ENCODE assay signal across 20 mouse cellular contexts in genomic region chr4:21682421-21683150, GRCm38 (mm10). TPM values are rescaled to one million over a fixed set of nuclear protein-coding genes. Genes with fewer than 3 reads are reported as not detected.
"Had no signal": no experiment of that assay in that cellular context is flagged by ENCODE, and none has a peak within 500 bp of the region (broad histone marks: within the 10 kb centered on the region; RNA-seq: fewer than 3 reads in every experiment).

No protein-coding gene starts in this region.

- ATAC-seq: midbrain, embryonic 15.5 days had no signal

- H3K27ac ChIP-seq: kidney, postnatal 0 days; limb, embryonic 13.5 days; liver, embryonic 14.5 days; midbrain, embryonic 15.5 days had no signal

- H3K36me3 ChIP-seq: limb, embryonic 13.5 days; midbrain, embryonic 15.5 days had no signal

- H3K9me3 ChIP-seq: limb, embryonic 13.5 days; midbrain, embryonic 15.5 days had no signal

- H3K4me3 ChIP-seq: limb, embryonic 13.5 days; midbrain, embryonic 15.5 days had no signal

- H3K4me2 ChIP-seq: limb, embryonic 13.5 days; midbrain, embryonic 15.5 days had no signal

- H3K9ac ChIP-seq: limb, embryonic 13.5 days; liver, embryonic 14.5 days; midbrain, embryonic 15.5 days had no signal

- DNase-seq: kidney, adult 11 months; kidney, adult 9 months; kidney, postnatal 36 days; layer of hippocampus, adult 9-11 months; layer of hippocampus, postnatal 36 days; lung, adult 18-20 months; right cerebral cortex, postnatal 4 days; spleen, adult 18-20 months; thymus, adult 18-20 months; thymus, postnatal 14 days had no signal

RNA-seq across cellular contexts. Expression of gene Prdm13, which starts 3.2 kb away (rescaled TPM):
- total RNA-seq: layer of hippocampus, adult 18-20 months; layer of hippocampus, postnatal 36 days; left cerebral cortex, postnatal 25 days; liver, adult 2 months; megakaryocyte-erythroid progenitor cell, adult 5-6 weeks had no signal
- polyA plus RNA-seq: kidney, postnatal 0 days; limb, embryonic 13.5 days; liver, adult 2 months; liver, embryonic 14.5 days; lung, embryonic 16.5 days; stomach, embryonic 14.5 days had no signal
